Mouse (Mus musculus) inflammation-experienced regulatory T-cells, adult 6 months (primary cell): ENCODE measurements around the gene Phex. TPM values are rescaled to one million over a fixed set of nuclear protein-coding genes. Genes with fewer than 3 reads are reported as not detected.

Experiments used
- ATAC-seq: one replicate; pipeline ENCODE4 v1.8.0; 2017
- polyA plus RNA-seq, 3 experiments: library from polyadenylated mRNA; unstranded; fragments of 100-300 nt; shearing (Covaris generic); gene quantifications; one replicate each; pipeline ENCODE4 v1.2.1; 2017

The Phex gene
- polyA plus RNA-seq, 3 experiments from 2014 or later: 0.15 TPM; not detected in 2

DNA sequence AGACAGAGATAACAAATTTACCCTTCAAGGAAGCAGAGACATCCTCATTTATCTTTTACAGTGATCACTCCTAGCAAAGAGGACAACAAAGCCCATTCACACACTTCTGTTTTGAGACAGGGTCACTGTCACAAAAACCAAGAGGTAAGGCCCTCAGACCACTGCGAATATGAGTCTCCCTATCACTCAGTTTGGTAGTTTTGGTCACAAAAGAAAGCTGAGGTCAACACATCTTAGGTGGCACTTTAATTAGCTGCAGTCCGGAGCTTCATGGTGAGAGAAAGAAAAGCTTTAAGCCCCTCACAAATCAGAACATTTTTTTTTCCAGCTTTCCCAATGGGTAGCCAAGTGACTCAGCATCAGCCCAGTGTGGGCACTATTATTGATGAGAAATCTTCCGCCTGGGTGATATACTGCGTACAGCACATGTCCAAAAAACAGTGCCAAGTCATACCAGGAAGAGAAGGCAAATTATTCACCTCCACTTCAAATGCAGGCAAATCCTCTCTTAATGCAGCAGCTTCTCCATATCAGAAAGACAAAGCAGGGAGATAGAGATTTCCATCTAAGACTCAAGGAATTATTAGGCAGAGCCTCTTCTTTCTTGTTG is 108.2 kb downstream of the Phex start:
- ATAC-seq: no peak

DNA sequence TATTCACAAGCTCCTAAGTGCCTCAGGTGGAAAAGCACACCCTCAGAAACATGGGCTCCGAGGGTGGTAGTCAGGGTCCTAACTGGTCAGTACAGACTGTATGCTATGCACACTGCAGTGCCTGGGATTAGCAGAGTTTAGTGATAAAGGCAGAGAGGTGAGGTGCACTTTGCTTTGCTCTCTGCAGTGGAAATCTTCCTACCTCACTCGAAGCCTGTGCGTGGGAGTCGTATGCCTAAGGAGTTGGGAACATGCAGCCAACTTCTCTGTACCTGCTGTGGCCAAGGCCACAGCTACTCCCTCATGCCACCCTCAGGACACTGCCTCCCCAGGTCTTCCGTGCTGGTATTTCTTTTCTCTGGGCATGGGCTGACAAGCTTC is 109.3 kb downstream of the Phex start:
- no peak for ATAC-seq

DNA sequence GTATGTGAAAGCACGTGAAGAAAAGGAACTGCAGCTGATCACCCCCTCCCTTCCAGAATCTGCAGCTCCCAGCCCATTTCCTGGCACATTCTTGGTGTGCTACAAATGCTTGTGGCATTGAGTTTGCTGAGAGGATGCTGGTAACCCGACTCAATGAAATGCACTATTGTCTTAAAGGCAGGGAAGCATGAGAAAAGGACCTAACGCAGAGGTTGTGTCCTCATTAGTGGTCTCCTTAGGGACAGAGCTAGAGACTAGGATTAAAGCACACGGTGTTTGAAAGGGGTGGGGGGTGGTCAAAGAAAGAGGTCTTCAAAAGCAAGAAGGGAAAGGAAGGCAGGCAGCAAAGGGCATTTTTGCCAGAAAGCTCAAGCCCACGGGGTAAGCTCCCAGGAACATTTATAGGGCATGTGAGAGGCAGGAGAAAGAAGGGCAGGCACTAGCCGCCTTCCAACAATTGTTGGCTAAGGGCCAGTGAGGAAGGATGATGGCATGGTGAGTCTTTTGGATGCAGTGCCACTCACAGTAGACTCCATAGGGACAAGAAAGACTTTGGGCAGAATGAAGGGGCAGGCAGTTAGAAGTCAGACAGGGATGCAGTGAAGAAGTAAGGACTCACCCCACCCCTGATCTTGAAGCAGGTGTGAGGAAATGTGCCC is 109.8 kb downstream of the Phex start:
- no peak for ATAC-seq

DNA sequence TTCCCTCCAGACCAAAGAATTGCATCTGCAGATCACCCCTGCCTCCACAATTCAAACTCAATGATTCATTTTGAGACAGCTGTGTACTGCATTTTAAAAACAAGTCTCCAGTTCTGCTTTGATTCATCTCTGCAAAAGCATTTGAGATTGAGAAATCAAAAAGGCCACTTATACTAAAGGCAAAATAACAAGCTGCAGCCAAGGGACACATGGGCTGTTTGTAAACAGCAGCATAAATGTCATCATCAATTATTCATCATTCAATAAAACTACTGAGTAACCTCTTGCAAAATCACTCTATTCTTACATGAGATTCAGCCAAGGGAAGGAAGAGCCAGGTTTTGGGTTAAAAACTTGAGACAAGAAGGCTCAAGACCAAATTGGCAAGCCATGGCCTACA is 122.7 kb downstream of the Phex start:
- ATAC-seq: no peak

DNA sequence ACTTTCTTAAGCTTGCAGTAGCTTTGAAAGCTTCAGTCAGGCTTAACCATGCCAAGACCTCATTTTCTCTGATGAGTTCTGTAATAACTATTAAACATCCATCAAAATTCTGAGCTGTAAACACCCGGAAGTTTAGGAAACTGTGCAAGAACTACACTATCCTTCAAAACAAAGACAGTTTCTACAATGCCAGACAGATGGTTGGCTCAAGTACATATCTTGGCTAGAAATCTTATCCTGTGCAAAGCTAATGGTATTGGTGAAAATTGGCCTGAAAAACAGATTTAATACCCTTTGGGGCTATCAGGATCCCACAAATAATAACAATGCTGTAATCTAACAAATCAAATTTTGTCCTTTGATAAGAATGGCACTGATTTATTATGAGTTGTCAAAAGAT is 138.5 kb downstream of the Phex start:
- ATAC-seq: no peak

DNA sequence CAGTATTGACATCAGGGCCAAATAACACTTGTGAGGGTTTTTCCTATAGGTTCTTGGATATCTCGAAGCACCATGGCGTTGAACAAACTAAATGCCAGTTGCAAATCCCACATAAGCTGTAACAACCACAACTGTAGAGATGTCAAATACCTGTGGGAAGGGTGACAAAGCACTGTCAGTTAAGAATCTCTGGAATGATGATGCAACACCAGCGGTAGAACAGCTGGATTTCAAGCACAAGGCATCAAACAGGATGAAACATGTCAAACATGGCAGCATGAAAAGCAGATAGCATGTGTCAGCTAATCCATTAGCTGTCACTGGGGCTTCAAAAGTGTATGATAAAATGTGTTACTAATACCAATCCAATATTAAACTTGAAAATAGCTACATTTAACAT is 141.8 kb downstream of the Phex start:
- no peak for ATAC-seq

DNA sequence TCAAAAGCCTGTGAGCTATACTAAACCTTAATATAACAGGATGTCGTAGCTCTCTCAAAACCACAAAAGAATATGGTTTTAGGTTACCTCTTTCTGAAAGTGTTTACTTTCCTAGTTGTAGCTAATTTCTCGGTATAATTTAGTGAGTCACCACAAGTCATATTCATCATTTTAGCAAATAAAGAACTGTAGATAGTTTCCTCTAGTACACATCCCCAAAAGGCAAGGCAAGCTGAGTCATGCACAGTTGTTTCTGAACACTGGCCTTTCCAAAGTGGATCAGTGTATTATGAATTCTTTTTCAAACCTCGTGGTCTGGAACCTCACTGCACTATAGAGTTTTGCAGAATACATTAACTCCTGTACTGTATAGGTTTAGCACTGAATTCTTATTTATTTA is 143.5 kb downstream of the Phex start:
- no peak for ATAC-seq

DNA sequence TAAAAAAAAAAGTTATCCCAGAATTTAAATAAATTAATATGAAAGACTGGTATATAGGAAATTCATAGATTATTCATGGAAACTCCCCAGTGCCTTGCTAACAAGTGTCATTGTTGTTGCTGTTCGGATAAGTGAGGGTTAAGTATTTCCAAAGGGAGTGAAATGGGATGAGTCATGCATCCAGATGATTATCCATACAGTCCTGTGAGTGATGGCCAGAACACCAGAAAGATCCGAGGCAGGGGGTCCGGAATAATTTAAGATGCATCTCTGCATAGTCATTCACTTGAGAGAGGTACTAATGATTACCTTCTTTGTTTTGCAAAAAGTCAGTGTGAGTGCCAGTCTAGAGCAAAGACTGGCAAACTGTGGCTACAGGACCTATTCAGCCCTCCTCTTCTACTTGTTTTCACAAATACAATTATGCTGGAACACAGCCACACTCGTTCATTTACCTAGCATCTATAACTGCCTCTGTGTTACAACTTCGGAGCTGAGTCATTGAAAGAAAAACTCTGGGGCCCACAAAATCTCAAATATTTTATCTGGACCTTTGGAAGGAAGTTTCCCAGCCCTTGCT is 145.3 kb downstream of the Phex start:
- ATAC-seq: no peak

DNA sequence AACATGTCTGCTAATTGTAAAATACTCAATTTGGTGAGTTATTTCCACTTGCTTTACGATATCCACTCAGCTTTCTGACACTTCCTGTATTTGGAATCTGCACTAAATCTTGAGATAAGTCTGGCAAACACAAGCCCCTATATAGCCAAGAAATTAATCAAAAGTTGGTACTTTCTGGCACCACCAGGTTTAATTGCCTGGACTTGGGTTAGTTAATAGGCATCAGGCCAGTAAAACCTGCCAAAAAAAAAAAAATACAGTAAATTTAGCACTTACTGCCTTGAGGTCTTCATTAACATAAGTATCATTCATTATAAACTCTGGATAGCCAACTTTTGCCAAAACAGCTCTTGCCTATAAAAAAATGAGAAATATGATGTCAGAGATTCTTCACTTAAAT is 147.0 kb downstream of the Phex start:
- ATAC-seq: no peak

DNA sequence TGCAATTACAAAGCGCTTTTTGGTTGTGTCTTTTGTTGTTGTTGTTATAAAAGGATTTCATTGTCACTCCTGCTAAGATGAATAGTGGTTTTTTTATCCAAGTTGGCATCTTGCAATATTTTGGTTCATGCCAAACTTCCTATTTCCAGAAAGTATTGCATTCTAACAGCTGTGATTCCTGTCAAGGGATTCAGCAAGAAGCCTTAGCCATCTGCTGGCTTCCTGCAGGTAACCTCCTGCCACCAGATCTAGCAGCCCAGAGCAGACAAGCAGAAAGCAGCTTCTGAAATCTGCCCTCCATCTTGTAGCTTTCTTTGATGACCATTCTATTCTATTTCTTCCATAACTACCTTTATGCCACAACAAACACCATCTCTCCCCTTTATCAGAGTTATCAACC is 212.4 kb downstream of the Phex start:
- ATAC-seq: no peak

DNA sequence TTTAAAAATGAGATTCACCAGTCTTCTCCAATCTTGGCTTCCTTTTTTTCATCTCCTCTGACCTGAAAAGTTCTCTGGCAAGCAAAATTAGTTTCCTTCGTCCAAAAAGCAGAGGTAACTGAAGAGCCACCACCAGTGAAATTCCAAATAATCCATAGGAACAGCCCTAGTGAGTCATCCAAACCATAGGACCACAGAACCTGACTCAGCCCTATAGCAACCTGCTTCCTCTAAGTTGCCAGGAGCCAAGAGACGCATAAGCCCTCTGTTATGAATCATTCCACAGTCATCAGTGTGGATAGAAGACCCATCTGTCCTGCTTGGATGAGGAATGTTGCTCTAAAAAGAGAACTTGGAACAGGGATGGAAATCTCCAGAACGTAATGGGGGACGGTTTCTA is 230.9 kb downstream of the Phex start:
- no peak for ATAC-seq

DNA sequence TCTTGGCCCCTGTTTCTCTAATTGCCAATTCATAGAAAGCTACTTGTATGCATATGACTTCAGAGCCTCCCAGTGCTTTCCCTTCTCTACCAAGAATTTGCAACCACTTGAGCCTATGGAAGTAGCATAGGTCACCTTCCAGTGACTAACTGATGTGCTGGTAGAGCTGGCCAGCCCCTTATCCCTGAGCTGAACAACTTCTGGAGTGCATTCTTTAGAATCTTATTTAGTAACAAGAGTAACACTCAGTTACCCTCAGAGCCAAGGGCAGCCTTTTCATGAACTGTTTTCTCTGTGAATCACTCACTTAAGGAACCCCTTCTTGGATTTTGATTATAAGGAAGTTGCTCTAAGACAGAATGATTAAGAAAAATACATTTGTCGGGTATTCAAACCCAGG is 234.3 kb downstream of the Phex start:
- no peak for ATAC-seq

DNA sequence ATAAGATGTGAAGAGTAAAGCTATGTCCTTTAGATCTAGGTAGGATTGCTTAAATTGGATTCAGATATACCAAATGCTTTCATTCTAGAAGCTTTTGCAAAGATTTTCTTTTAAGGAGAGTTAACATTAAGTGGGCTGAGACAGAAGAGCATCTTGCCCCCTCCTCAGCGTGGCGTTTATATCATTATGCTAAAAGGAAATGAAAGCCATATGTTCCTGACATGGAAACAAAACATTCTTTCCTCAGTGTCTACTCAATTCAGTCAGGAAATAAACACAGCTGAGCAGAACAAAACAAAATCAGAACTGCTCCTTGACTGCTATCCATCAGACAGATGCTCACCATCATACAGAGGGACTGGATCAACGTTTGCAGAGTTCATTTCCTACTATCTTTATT is 251.0 kb downstream of the Phex start:
- no peak for ATAC-seq

DNA sequence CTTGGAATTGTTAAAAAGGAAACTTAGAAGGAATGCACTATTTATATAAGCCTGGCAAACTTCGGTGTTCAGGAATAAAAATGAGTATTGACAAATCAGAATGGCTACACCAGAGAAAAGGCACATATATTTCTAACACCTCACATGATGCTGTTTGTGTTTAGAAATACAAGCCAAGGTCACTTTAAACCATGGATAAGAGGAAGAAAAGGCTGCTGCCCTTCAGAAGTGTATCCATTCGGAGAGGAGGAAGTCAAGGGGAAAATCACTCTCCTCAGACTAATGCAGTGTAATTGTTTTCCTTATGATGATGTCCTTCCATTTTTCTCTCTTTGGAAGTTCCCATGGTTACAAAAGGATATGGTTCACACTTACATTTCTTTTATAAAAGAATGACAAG is 251.7 kb downstream of the Phex start:
- no peak for ATAC-seq

DNA sequence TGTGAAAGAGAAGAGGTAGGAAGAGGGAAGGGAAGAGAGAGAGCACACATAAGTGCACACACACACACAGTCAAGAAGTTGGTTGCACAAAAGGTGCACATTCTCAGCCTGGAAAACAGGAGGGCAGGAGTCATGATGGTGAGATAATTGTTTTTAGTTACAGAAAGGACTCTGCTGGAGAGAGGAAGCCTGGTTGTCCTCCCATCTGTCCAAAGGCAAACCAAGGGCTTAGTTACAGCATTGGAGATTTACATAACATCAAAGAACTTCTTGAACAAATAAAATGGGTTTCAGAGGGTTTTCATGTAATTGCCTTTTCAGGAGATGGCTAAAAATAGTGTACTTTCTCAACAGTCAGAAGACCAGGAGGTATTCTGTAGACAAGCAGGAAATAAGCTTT is 270.4 kb downstream of the Phex start:
- ATAC-seq: no peak

DNA sequence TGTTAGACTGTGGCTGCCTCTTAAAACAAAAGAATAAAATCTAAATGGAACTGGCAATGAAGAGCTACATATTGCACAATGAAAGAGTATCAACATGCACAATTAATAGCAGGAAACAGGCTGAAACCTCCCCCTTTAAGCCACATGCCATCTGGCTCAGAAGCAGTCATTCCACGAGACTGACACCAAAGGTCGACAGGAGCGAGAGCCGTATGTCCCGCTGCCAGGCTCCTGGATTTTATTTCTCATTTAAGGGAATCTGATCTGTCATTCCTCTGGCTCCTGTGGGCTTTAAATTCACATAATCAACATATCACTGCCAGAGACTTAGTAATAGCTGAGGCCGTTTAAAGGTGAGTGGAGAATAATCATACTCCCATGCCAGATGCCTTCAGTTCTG is 275.5 kb downstream of the Phex start:
- no peak for ATAC-seq

Other genes with a start within 250 kb of the Phex start
- gene Sms, start 77.0 kb upstream of the Phex start, polyA plus RNA-seq: 10 to 100 TPM; 60.3 to 89.5 (median 66.0) TPM
- gene Yy2, start 153.7 kb upstream of the Phex start, polyA plus RNA-seq: 1 to 10 TPM; 4.8 to 7.6 (median 5.0) TPM
- 10 to 100 TPM; 13.2 to 19.5 (median 18.1) TPM for gene Mbtps2, start 183.4 kb upstream of the Phex start, polyA plus RNA-seq